Mouse (Mus musculus): ENCODE data around the gene Inpp5f. TPM values are rescaled to one million over a fixed set of nuclear protein-coding genes. Genes with fewer than 3 reads are reported as not detected.

Gene Inpp5f
- total and polyA plus RNA-seq, 3 experiments: 9.5 to 14.3 TPM; not detected in 1

- H3K4me1 ChIP-seq (ENCODE audit: control insufficient read depth in 1 of 2, insufficient read depth in 2 of 2, low read length in 2 of 2): peaks cover 0 to 2% of the 10 kb centered on the region in 2 experiments; a peak in 2 of 4 replicates
- H3K27ac ChIP-seq (ENCODE audit: control insufficient read depth, low read depth, low read length): no peak overlapping the region
- no peak overlapping the region for H3K4me3 ChIP-seq (ENCODE audit: control insufficient read depth in 1 of 2, insufficient read depth in 1 of 2, low read depth in 2 of 2, low read length in 2 of 2)
- no peaks in the 10 kb centered on the region for H3K9me3 ChIP-seq (replicated peaks; ENCODE audit: insufficient read depth, low read length)
- DNase-seq (ENCODE audit: low read depth, low spot score): no peak
- no peaks in the 10 kb centered on the region for H3K27me3 ChIP-seq (ENCODE audit: control insufficient read depth in 1 of 2, insufficient read depth in 2 of 2, low read length in 2 of 2)
- H3K79me2 ChIP-seq (ENCODE audit: control insufficient read depth, insufficient read depth, low read length, poor library complexity): no peaks in the 10 kb centered on the region
- H3K9ac ChIP-seq (ENCODE audit: control insufficient read depth, low read depth, low read length, poor library complexity, severe bottlenecking): no peak overlapping the region
- TF ChIP-seq USF1 (IDR thresholded peaks at IDR 0.05; ENCODE audit: low read depth, low read length) (no peak), ZKSCAN1 (IDR thresholded peaks at IDR 0.05; ENCODE audit: low read depth, low read length) (no peak)
- peaks cover 0 to 2% of the 10 kb centered on the region in 2 experiments; a peak in 2 of 4 replicates for H3K36me3 ChIP-seq (ENCODE audit: control insufficient read depth in 1 of 2, insufficient read depth in 2 of 2, low read length in 2 of 2)
Observed at GRCm38 (mm10) chr7:128625382-128625781, 14.3 kb downstream of the Inpp5f start.

- no peaks in the 10 kb centered on the region for H3K27me3 ChIP-seq (ENCODE audit: control insufficient read depth in 1 of 2, insufficient read depth in 2 of 2, low read length in 2 of 2)
- no peaks in the 10 kb centered on the region for H3K9me3 ChIP-seq (replicated peaks; ENCODE audit: insufficient read depth, low read length)
- no peak overlapping the region for H3K27ac ChIP-seq (ENCODE audit: control insufficient read depth, low read depth, low read length)
- peaks cover 0 to 2% of the 10 kb centered on the region in 2 experiments; a peak in 2 of 4 replicates for H3K36me3 ChIP-seq (ENCODE audit: control insufficient read depth in 1 of 2, insufficient read depth in 2 of 2, low read length in 2 of 2)
- DNase-seq (ENCODE audit: low read depth, low spot score): no peak
- no peak overlapping the region for H3K9ac ChIP-seq (ENCODE audit: control insufficient read depth, low read depth, low read length, poor library complexity, severe bottlenecking)
- no peak for TF ChIP-seq UBTF (IDR thresholded peaks at IDR 0.05; ENCODE audit: borderline replicate concordance, insufficient read depth, low read depth, low read length)
- TF ChIP-seq MXI1 (IDR thresholded peaks at IDR 0.05; ENCODE audit: low read depth, low read length): no peak
- TF ChIP-seq ZKSCAN1 (IDR thresholded peaks at IDR 0.05; ENCODE audit: low read depth, low read length): no peak
- TF ChIP-seq EP300 (IDR thresholded peaks at IDR 0.05; ENCODE audit: low read depth in 1 of 2, low read length in 2 of 2): no peak
- no peak for TF ChIP-seq GATA1 (IDR thresholded peaks at IDR 0.05; ENCODE audit: low read depth, low read length)
- TF ChIP-seq MEF2A (IDR thresholded peaks at IDR 0.05; ENCODE audit: extremely low read depth, insufficient replicate concordance, low read depth, low read length, poor library complexity, severe bottlenecking): no peak
- no peak for TF ChIP-seq NRF1 (IDR thresholded peaks at IDR 0.05; ENCODE audit: insufficient read depth, low read depth, low read length, poor library complexity, severe bottlenecking)
- no peak for TF ChIP-seq ELF1 (IDR thresholded peaks at IDR 0.05; ENCODE audit: low read depth, low read length)
- no peak for TF ChIP-seq RAD21 (IDR thresholded peaks at IDR 0.05; ENCODE audit: low read depth, low read length)
- TF ChIP-seq POLR2AphosphoS2 (IDR thresholded peaks at IDR 0.05; ENCODE audit: low read length): no peak
- TF ChIP-seq E2F4 (IDR thresholded peaks at IDR 0.05; ENCODE audit: borderline replicate concordance, low read depth, low read length): no peak
- TF ChIP-seq CHD1 (IDR thresholded peaks at IDR 0.05; ENCODE audit: low read depth, low read length): no peak
- TF ChIP-seq MAFK (IDR thresholded peaks at IDR 0.05; ENCODE audit: borderline replicate concordance, low read depth, low read length): no peak
- no peak for TF ChIP-seq USF2 (IDR thresholded peaks at IDR 0.05; ENCODE audit: borderline replicate concordance in 1 of 2, insufficient read depth in 1 of 2, low read depth in 1 of 2, low read length in 2 of 2)
- TF ChIP-seq SMC3 (IDR thresholded peaks at IDR 0.05; ENCODE audit: low read depth, low read length): no peak
- TF ChIP-seq GABPA (IDR thresholded peaks at IDR 0.05; ENCODE audit: low read depth, low read length): no peak
- no peak for TF ChIP-seq TAL1 (IDR thresholded peaks at IDR 0.05; ENCODE audit: low read length)
- H3K79me2 ChIP-seq (ENCODE audit: control insufficient read depth, insufficient read depth, low read length, poor library complexity): no peaks in the 10 kb centered on the region
- no peak overlapping the region for H3K4me3 ChIP-seq (ENCODE audit: control insufficient read depth in 1 of 2, insufficient read depth in 1 of 2, low read depth in 2 of 2, low read length in 2 of 2)
- H3K4me1 ChIP-seq (ENCODE audit: control insufficient read depth in 1 of 2, insufficient read depth in 2 of 2, low read length in 2 of 2): peaks cover 0 to 2% of the 10 kb centered on the region in 2 experiments; a peak in 2 of 4 replicates
Observed at GRCm38 (mm10) chr7:128626601-128627000, 15.5 kb downstream of the Inpp5f start.
